Mouse (Mus musculus) limb, embryonic 12.5 days (tissue): ENCODE results near the gene Lgi4. TPM values are rescaled to one million over a fixed set of nuclear protein-coding genes. Genes with fewer than 3 reads are reported as not detected.
A peak's percentile ranks its signal among the peaks of the same experiment; 100 is the strongest.

Experiments used
- ATAC-seq: fragments of 200-750 bp; cut with Nextera tagmentation; 2 replicates; pipeline ENCODE4 v1.8.0; 2017; ENCODE audit warnings: low read depth, moderate TSS enrichment; ENCODE audit not compliant: insufficient number of reproducible peaks, insufficient read depth, low FRiP score, low TSS enrichment
- H3K27ac ChIP-seq: fragments of 300-500 bp; sonication (generic); 2 replicates; pipeline ENCODE4 v1.5.1; 2016; ENCODE audit warnings: mild to moderate bottlenecking, moderate library complexity
- H3K27me3 ChIP-seq: fragments of 300-500 bp; sonication (generic); 2 replicates; pipeline ENCODE4 v1.6.1; 2016; ENCODE audit warnings: mild to moderate bottlenecking, moderate library complexity
- H3K36me3 ChIP-seq: fragments of 300-500 bp; sonication (generic); 2 replicates; pipeline ENCODE4 v1.6.1; 2016; ENCODE audit warnings: mild to moderate bottlenecking, moderate library complexity
- H3K4me1 ChIP-seq: fragments of 300-500 bp; sonication (generic); replicated peaks from 2 replicates; pipeline ENCODE4 v1.6.1; 2016
- H3K4me2 ChIP-seq: fragments of 300-500 bp; sonication (generic); 2 replicates; pipeline ENCODE4 v1.6.1; 2016; ENCODE audit warnings: mild to moderate bottlenecking, moderate library complexity
- H3K4me3 ChIP-seq: fragments of 300-500 bp; sonication (generic); replicated peaks from 2 replicates; pipeline ENCODE4 v1.5.1; 2016; ENCODE audit warnings: mild to moderate bottlenecking
- H3K9ac ChIP-seq: fragments of 300-500 bp; sonication (generic); replicated peaks from 2 replicates; pipeline ENCODE4 v1.6.1; 2016; ENCODE audit warnings: mild to moderate bottlenecking, moderate library complexity
- H3K9me3 ChIP-seq: fragments of 300-500 bp; sonication (generic); 2 replicates; pipeline ENCODE4 v1.6.1; 2016; ENCODE audit warnings: mild to moderate bottlenecking, moderate library complexity
- WGBS: fragments of 180-500 bp; shearing (Covaris S2); methylation state at CpG from one replicate; pipeline ENCODE4 v1.1.7; 2016; 5-methylcytosine and 5-hydroxymethylcytosine counted together
- polyA plus RNA-seq: library from polyadenylated mRNA; unstranded; fragments of >200 nt; fragmentation: Nextera tagmentation; extraction: Ambion mirVana; gene quantifications from 2 replicates; pipeline ENCODE4 v1.2.1, GENCODE M21; 2016

The Lgi4 gene
- polyA plus RNA-seq, 1 experiment from 2014 or later: 0.61 TPM

GRCm38 (mm10) chr7:31107781-31108180, 48.6 kb downstream of the Lgi4 start:
- Histone ChIP-seq H3K4me1 (no peaks in the 10 kb centered on the region), H3K4me2 (no peak overlapping the region), H3K36me3 (no peaks in the 10 kb centered on the region), H3K9ac (no peak overlapping the region), H3K27me3 (peaks cover 19% of the 10 kb centered on the region), H3K27ac (no peak overlapping the region), H3K4me3 (no peak overlapping the region), H3K9me3 (no peaks in the 10 kb centered on the region)
- WGBS: 88% methylated on average over 11 of the region's 11 CpGs
- ATAC-seq: no peak

- H3K9ac ChIP-seq: no peak overlapping the region
- H3K4me2 ChIP-seq: no peak overlapping the region
- H3K9me3 ChIP-seq: no peaks in the 10 kb centered on the region
- 36% methylated on average over 6 of the region's 7 CpGs for WGBS
- H3K4me1 ChIP-seq: no peaks in the 10 kb centered on the region
- no peak for ATAC-seq
- H3K36me3 ChIP-seq: no peaks in the 10 kb centered on the region
- 0 out of 2 replicates have a peak, but pooled peaks cover 8% of the 10 kb centered on the region for H3K27me3 ChIP-seq
- H3K27ac ChIP-seq: no peak overlapping the region
- no peak overlapping the region for H3K4me3 ChIP-seq
Observed at GRCm38 (mm10) chr7:31109091-31109490, 49.9 kb downstream of the Lgi4 start.

GRCm38 (mm10) chr7:31109796-31110195, 50.7 kb downstream of the Lgi4 start:
- no peak overlapping the region for H3K9ac ChIP-seq
- peaks cover 3% of the 10 kb centered on the region; the same call in 1 of the 2 replicates for H3K4me1 ChIP-seq
- H3K4me3 ChIP-seq: no peak overlapping the region
- no peak overlapping the region for H3K4me2 ChIP-seq
- peaks cover 3% of the 10 kb centered on the region; the same call in 1 of the 2 replicates for H3K27me3 ChIP-seq
- H3K27ac ChIP-seq: no peak overlapping the region
- no peak for ATAC-seq
- no peaks in the 10 kb centered on the region for H3K36me3 ChIP-seq
- H3K9me3 ChIP-seq: no peaks in the 10 kb centered on the region
- 85% methylated on average over 5 of the region's 5 CpGs for WGBS

GRCm38 (mm10) chr7:31110861-31111385, 51.8 kb downstream of the Lgi4 start:
- Histone ChIP-seq H3K4me3 (no peak overlapping the region), H3K9me3 (no peaks in the 10 kb centered on the region), H3K27me3 (peaks cover 2% of the 10 kb centered on the region), H3K27ac (no peak overlapping the region), H3K4me1 (peaks cover 14% of the 10 kb centered on the region), H3K9ac (no peak overlapping the region), H3K4me2 (no peak overlapping the region), H3K36me3 (no peaks in the 10 kb centered on the region)
- ATAC-seq: no peak
- 85% methylated on average over 15 of the region's 15 CpGs for WGBS

GRCm38 (mm10) chr7:31112036-31112435, 52.9 kb downstream of the Lgi4 start:
- Histone ChIP-seq H3K9me3 (no peaks in the 10 kb centered on the region), H3K4me2 (no peak overlapping the region), H3K9ac (no peak overlapping the region), H3K36me3 (no peaks in the 10 kb centered on the region), H3K27ac (no peak overlapping the region), H3K27me3 (peaks cover 2% of the 10 kb centered on the region), H3K4me3 (no peak overlapping the region), H3K4me1 (peaks cover 15% of the 10 kb centered on the region)
- 56% methylated on average over 4 of the region's 4 CpGs for WGBS
- ATAC-seq: no peak

GRCm38 (mm10) chr7:31113800-31114199, 54.7 kb downstream of the Lgi4 start:
- peaks cover 15% of the 10 kb centered on the region for H3K4me1 ChIP-seq
- 67% methylated on average over 6 of the region's 6 CpGs for WGBS
- H3K4me2 ChIP-seq: no peak overlapping the region
- H3K9me3 ChIP-seq: no peaks in the 10 kb centered on the region
- peaks cover 2% of the 10 kb centered on the region for H3K27me3 ChIP-seq
- no peaks in the 10 kb centered on the region for H3K36me3 ChIP-seq
- ATAC-seq: no peak
- no peak overlapping the region for H3K4me3 ChIP-seq
- H3K27ac ChIP-seq: no peak overlapping the region
- no peak overlapping the region; the same call in 1 of the 2 replicates for H3K9ac ChIP-seq

GRCm38 (mm10) chr7:31114646-31115045, 55.5 kb downstream of the Lgi4 start:
- H3K9ac ChIP-seq: no peak overlapping the region; the same call in 1 of the 2 replicates
- WGBS: 49% methylated on average over 10 of the region's 10 CpGs
- H3K27ac ChIP-seq: no peak overlapping the region
- no peaks in the 10 kb centered on the region for H3K9me3 ChIP-seq
- no peaks in the 10 kb centered on the region for H3K36me3 ChIP-seq
- ATAC-seq: no peak
- H3K4me3 ChIP-seq: 0 out of 2 replicates have a peak overlapping the region, but pooled peaks have one; percentile 11
- H3K4me1 ChIP-seq: peaks cover 15% of the 10 kb centered on the region
- peak overlapping the region; percentile 42; the same call in 1 of the 2 replicates for H3K4me2 ChIP-seq
- H3K27me3 ChIP-seq: peaks cover 2% of the 10 kb centered on the region

GRCm38 (mm10) chr7:31115182-31115581, 56.0 kb downstream of the Lgi4 start, which contains the start of gene Hpn:
Gene Hpn (minus strand): TSS chr7:31115290.
- H3K27ac ChIP-seq: peak within 1 kb of the TSS; percentile 53; the same call in 1 of the 2 replicates
- 15% methylated on average over 13 of the region's 15 CpGs for WGBS

GRCm38 (mm10) chr7:31115587-31116043, 56.5 kb downstream of the Lgi4 start:
- WGBS: 29% methylated on average over 17 of the region's 17 CpGs
- peak overlapping the region; percentile 53; the same call in 1 of the 2 replicates for H3K27ac ChIP-seq

More at GRCm38 (mm10) chr7:31115182-31115581, 56.0 kb downstream of the Lgi4 start, which contains the start of gene Hpn:
- 0 out of 2 replicates have a peak within 1 kb of the TSS, but pooled peaks have one; percentile 11 for H3K4me3 ChIP-seq
- ATAC-seq: peak; percentile 17
- peak within 1 kb of the TSS; percentile 19; the same call in 1 of the 2 replicates for H3K9ac ChIP-seq
- H3K36me3 ChIP-seq: no peaks in the 10 kb centered on the region
- H3K4me1 ChIP-seq: peaks cover 15% of the 10 kb centered on the region
- H3K9me3 ChIP-seq: no peaks in the 10 kb centered on the region
- H3K4me2 ChIP-seq: peak within 1 kb of the TSS; percentile 42
- peaks cover 2% of the 10 kb centered on the region for H3K27me3 ChIP-seq

GRCm38 (mm10) chr7:31116721-31117145, 57.6 kb downstream of the Lgi4 start:
- no peak for ATAC-seq
- WGBS: 36% methylated on average over 14 of the region's 16 CpGs
- Histone ChIP-seq H3K27ac (no peak overlapping the region), H3K4me3 (no peak overlapping the region), H3K9me3 (no peaks in the 10 kb centered on the region), H3K27me3 (peaks cover 2% of the 10 kb centered on the region), H3K4me2 (no peak overlapping the region), H3K9ac (no peak overlapping the region), H3K4me1 (peaks cover 21% of the 10 kb centered on the region), H3K36me3 (no peaks in the 10 kb centered on the region)

More at GRCm38 (mm10) chr7:31115587-31116043, 56.5 kb downstream of the Lgi4 start:
- Histone ChIP-seq H3K9ac (peak overlapping the region; percentile 19; the same call in 1 of the 2 replicates), H3K4me1 (peaks cover 15% of the 10 kb centered on the region), H3K36me3 (no peaks in the 10 kb centered on the region), H3K9me3 (no peaks in the 10 kb centered on the region), H3K27me3 (peaks cover 2% of the 10 kb centered on the region), H3K4me2 (peak overlapping the region; percentile 42), H3K4me3 (no peak overlapping the region)
- peak; percentile 20; the same call in 1 of the 2 replicates for ATAC-seq

- H3K4me3 ChIP-seq: no peak overlapping the region
- no peaks in the 10 kb centered on the region for H3K36me3 ChIP-seq
Observed at GRCm38 (mm10) chr7:31117465-31117864, 58.3 kb downstream of the Lgi4 start.

More at GRCm38 (mm10) chr7:31117465-31117864, 58.3 kb downstream of the Lgi4 start:
- Histone ChIP-seq H3K4me1 (peaks cover 21% of the 10 kb centered on the region), H3K9me3 (no peaks in the 10 kb centered on the region), H3K4me2 (no peak overlapping the region), H3K9ac (no peak overlapping the region), H3K27ac (no peak overlapping the region), H3K27me3 (peaks cover 2% of the 10 kb centered on the region)
- ATAC-seq: no peak
- WGBS: 88% methylated on average over 11 of the region's 11 CpGs
